Mouse (Mus musculus) right cerebral cortex, adult 18-20 months (tissue): ENCODE measurements around the gene Dnah11.
A peak's percentile ranks its signal among the peaks of the same experiment; 100 is the strongest.

Source experiments
- DNase-seq: peaks from one replicate; pipeline ENCODE4 v3.0.0; 2022; ENCODE audit warnings: mixed read lengths

Gene Dnah11

DNA sequence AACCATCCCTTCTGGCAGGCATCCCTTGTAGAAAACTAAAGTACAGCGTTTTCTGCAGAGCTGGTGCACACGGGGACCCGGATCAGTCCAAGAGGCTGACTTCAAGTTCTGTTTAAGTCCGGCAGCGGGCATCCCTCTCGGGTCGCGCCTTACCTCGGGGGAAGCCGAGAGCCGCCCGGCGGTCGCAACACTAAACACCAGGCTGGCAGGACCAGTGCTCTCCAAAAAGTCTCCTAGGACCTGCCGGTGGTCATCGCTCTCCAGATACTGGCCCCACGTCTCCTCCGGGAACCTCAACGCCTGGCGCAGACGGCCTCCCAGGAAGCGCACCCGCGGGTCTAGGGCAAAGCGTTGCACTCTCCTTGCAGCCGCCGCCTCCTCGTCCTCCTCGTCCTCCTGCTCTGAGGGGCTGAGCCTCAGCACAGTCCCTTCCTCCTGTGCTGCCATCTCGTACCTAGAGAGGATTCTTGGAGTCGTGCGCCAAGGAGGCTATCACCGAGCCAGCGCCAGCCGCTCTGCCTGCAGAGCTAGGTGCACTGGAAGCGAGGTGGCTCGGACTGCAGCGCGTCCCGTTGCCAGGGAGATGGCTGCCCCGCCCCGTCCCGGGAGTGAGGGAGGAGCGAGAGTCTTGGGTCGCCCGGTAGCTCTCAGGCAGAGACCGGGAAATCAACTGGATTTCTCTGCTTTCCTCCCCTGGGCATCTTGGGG is at the start of gene Dnah11:
Gene Dnah11, minus strand, starts transcription at position 658 of the 708 bp plus-strand sequence.
- peak; percentile 63 for DNase-seq

- DNase-seq = no peak
Observed at GRCm38 (mm10) chr12:118221182-118221581, 22.3 kb upstream of the Dnah11 start.

- DNase-seq = no peak
Observed at GRCm38 (mm10) chr12:118220062-118220461, 21.2 kb upstream of the Dnah11 start.

DNA sequence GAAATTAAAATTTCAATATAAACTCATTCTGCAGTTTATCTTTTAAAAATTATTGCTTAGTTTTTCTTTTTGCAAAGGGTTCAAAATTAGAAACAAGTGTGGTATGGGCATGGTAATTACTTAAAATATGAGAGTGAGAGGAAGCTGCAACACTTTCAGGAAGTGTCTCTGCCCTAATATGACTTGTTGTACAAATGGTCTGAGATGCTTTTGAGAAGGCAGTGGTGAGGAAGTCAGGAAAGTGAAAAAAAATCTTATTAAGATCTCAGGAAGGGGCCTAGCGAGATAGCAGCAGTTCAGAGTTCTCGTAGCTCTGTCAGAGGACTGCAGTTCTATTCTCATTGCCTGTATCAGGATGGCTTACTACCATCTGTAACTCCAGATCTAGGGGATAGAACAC is 13.3 kb upstream of the Dnah11 start:
- no peak for DNase-seq

- no peak for DNase-seq
Observed at GRCm38 (mm10) chr12:118196583-118196982, 2.3 kb downstream of the Dnah11 start.

GRCm38 (mm10) chr12:118189535-118189934 is 9.3 kb downstream of the Dnah11 start:
- DNase-seq = no peak

DNA sequence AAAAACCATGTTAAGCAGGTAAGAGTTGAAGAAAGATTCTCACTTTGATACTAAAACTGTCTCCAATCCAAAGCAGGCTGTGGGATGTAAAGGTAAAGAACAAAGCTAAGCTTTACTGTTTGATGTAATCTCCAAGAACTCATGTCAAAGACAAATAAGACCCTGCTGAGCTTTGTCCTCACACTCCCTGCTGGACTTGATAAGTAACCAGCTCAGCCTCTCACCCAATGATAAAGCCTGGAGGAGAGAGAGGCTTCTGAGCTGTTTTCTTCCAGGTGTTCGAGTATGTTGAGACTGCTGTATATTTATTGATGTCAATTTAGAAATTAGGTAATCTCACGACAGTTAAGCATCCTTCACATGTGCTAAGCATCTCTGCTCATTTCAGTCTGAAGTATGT is 11.2 kb downstream of the Dnah11 start:
- no peak for DNase-seq

DNA sequence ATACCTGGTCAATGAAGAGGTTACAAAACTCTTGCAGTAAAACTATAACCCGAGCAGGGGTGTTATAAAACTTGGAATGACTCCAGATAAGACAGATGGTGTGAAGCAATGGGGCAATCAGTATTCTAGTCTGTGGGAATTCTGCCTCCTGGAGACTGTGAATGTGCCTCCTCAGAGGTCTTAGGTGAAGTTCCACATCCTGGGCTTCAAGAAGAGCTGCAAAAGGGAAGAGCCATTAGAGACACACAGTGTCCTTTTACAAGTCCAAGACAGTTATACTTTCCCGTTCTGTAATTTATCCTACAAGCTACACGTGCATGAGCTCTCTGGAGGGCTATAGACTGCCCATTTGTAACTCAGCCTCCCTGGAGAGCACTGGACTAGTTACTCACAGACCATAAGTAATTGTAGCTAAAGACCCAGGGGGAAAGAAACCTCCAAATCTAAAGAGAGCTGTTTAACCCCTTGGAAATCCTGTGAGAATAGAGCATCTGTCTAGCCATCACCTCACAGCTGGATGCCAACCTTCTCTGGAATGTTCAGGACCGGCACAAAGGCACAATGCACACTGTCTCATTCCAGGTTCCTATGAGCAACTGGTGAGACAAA is 11.9 kb downstream of the Dnah11 start:
- no peak for DNase-seq

- no peak for DNase-seq
Observed at GRCm38 (mm10) chr12:118186120-118186880, 12.5 kb downstream of the Dnah11 start.

DNA sequence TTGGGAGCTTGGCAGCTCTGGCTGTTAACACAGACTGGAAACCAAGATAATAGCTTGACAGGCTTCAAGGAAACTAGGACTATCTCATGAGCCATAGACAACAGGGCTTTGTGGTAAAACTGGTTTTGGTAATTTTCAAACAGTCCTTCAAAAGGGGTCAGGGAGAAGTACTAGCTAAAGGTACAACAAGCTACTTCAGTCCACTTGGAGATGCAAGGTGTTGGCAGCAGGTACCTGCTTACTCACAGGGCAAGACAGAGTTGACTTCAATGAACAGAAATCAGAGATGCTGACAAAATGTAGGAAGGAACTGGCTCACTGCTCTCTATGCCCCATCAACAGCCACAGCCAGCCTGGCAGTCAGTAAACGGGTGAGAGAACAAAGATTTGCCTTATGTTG is 14.1 kb downstream of the Dnah11 start:
- no peak for DNase-seq

DNA sequence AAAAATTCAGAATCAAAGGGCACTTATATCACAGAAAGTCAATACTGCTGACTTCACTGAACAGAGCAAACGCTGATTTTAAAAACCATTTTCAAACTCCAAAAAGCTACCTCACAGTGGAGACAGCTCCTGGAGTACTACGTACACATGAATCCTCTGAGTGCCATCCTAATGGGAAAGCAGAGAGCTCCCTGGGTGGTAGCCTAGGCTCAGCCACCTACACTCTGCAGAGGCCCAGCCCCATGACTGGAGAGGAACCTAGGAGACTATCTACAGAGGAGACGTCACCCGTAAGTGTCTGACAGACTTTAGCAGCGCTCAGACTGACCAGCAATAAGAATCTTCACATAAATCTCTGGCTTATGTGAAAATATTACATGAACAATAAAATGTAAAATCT is 21.1 kb downstream of the Dnah11 start:
- DNase-seq = no peak

GRCm38 (mm10) chr12:118164785-118165184 is 34.1 kb downstream of the Dnah11 start:
- DNase-seq = no peak

- DNase-seq = no peak
Observed at GRCm38 (mm10) chr12:118156986-118157385, 41.9 kb downstream of the Dnah11 start.

DNA sequence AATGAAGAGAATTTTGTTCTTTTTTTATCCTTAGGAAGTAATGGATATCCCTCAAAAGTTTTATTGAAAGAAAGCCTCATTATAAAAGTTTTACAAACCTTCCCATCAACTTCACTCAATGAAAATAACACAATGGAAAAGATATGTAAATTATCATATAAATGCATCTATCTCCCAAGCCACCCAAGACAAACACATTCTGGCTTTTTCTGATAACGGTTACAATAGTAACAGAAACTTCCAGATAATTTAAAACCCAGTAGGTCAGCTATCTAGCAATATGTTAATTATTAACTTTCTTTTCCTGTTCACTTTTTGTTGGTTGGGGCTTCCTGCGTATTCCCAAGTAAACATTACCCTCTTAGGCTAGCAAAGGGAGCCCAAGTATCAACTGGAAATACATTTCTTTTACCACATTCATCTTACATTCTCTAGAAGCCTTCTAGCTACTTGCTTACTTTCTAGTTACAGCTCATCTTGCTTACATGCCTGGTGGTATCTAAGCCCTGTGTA is 51.3 kb downstream of the Dnah11 start:
- DNase-seq = no peak

- DNase-seq = no peak
Observed at GRCm38 (mm10) chr12:118128116-118128515, 70.7 kb downstream of the Dnah11 start.

GRCm38 (mm10) chr12:118119668-118120067 is 79.2 kb downstream of the Dnah11 start:
- DNase-seq = no peak

DNA sequence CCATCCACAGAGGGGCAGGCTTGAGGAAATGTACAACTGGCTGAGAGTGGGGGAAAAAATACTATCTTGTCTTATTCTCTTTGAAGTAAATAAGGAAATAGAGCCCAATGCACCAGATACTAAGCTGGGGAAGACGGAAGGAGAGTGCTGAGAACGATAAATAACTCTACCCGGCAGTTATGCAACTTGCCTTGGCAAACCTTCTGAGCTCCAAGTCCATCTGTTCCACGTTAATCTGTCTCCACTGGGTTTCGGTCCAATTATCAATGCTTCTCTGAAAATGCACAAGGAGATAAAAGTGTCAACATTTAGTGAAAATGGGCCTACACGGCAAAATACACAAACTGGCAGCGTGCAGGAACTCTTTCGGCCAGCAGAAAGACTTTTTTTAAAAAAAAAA is 86.2 kb downstream of the Dnah11 start:
- peak; percentile 10 for DNase-seq

- no peak for DNase-seq
Observed at GRCm38 (mm10) chr12:118111896-118112295, 86.9 kb downstream of the Dnah11 start.

GRCm38 (mm10) chr12:118107719-118108118 is 91.1 kb downstream of the Dnah11 start:
- no peak for DNase-seq

DNA sequence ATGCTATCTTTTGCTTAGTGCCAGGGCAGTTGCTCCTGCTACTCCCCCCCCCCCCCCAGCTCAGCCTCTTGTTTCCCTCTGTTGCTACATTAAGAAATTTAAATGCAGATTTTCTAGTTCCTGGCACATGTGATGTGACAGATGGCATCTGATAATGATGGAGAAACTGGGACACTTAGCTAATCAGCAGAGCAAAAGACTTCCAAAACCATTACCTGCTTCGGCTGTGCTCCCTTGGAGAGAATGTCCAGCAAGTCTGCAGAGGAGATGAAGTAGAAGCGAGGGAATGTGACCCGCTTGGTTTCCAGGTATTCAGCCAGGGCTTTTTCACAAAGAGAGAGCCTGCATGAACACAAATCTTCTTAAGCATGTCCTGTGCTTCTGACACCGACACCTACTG is 94.3 kb downstream of the Dnah11 start:
- no peak for DNase-seq

DNA sequence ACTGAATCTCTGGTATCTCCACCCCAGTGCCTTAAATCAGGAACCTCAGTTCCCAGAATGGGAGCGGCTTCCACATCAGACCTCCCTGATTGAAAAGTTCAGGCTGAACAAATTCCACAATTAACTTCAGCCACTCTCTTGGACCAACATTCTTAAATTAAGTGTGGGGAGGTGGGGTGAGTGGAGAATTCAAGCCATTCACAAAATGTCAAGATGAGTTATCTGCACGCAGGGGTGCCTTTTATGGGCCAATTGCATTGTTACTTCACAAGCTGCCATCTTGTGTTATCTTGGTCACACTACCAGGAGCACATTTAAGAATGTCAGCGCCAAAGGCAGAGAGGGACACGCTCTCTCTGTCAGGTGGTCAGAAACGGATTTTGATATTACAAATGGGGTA is 99.1 kb downstream of the Dnah11 start:
- no peak for DNase-seq

- no peak for DNase-seq
Observed at GRCm38 (mm10) chr12:118098257-118098656, 100.6 kb downstream of the Dnah11 start.

- no peak for DNase-seq
Observed at GRCm38 (mm10) chr12:118094946-118095345, 103.9 kb downstream of the Dnah11 start.

DNA sequence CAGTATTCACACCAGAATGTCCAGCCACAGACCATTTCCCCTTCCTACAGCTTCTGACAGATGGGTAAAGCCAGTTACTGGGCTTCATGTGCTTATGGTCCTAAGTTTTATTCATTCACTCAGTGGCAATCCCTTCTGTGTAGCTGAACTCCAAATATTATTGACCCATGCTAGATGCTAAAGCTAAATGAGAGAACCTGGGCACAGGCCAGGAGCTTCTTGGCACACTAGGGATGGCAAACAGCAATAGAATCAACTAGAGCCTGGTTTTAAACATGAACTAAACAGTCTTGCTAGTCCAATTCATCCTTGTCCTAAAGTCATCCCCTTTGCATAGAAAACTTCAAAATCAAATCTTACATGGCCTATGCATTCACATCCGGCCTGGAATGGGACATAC is 113.6 kb downstream of the Dnah11 start:
- DNase-seq = no peak
